Mouse (Mus musculus) granulocyte monocyte progenitor cell, adult 5-6 weeks (primary cell): ENCODE data around the gene Fgd2. TPM values are rescaled to one million over a fixed set of nuclear protein-coding genes. Genes with fewer than 3 reads are reported as not detected.

Source experiments
- ATAC-seq: replicated peaks from 2 replicates; pipeline ENCODE4 v1.8.0; 2016; ENCODE audit warnings: mild to moderate bottlenecking, moderate TSS enrichment, inconsistent platforms; ENCODE audit not compliant: poor library complexity, severe bottlenecking
- total RNA-seq, 2 experiments: library from RNA; stranded (forward) in 1 of 2; stranded (reverse) in 1 of 2; fragments of 200-712, 200-1000 nt in 1 of 2; fragments of >200 nt in 1 of 2; fragmentation: Nextera tagmentation in 1 of 2; gene quantifications; 2 replicates each; pipeline ENCODE4 v1.2.3; 2014 to 2017

The Fgd2 gene
- total RNA-seq, 2 experiments from 2014 or later, result 30.5 to 70.9 TPM

GRCm38 (mm10) chr17:29419976-29420739, 59.4 kb downstream of the Fgd2 start:
- no peak for ATAC-seq

GRCm38 (mm10) chr17:29421319-29421718, 60.6 kb downstream of the Fgd2 start:
- ATAC-seq, result no peak

- ATAC-seq, result no peak
These were observed 61.6 kb downstream of the Fgd2 start for GRCm38 (mm10) chr17:29422337-29422736.

- no peak for ATAC-seq
These were observed 62.3 kb downstream of the Fgd2 start for GRCm38 (mm10) chr17:29422912-29423504.

- ATAC-seq, result no peak
These were observed 63.3 kb downstream of the Fgd2 start for GRCm38 (mm10) chr17:29423991-29424390.

GRCm38 (mm10) chr17:29425345-29425744, 64.6 kb downstream of the Fgd2 start:
- no peak for ATAC-seq

GRCm38 (mm10) chr17:29428213-29428612, 67.5 kb downstream of the Fgd2 start:
- ATAC-seq, result no peak

GRCm38 (mm10) chr17:29428826-29429225, 68.1 kb downstream of the Fgd2 start:
- no peak for ATAC-seq

Other genes starting within 250 kb of the Fgd2 start
- 318 and 350 TPM in 2 replicates for gene Rab44, start 246.8 kb upstream of the Fgd2 start, total RNA-seq (2014; fragmentation: Nextera tagmentation)
- gene Rab44, start 246.8 kb upstream of the Fgd2 start, total RNA-seq (2017), result 315 and 369 TPM in 2 replicates
- gene Cpne5, start 122.7 kb upstream of the Fgd2 start, total RNA-seq (2014; fragmentation: Nextera tagmentation), result 5.9 and 6.3 TPM in 2 replicates
- gene Cpne5, start 122.7 kb upstream of the Fgd2 start, total RNA-seq (2017), result 1.7 and 14.3 TPM in 2 replicates
- 83.0 and 122 TPM in 2 replicates for gene Ppil1, start 96.7 kb upstream of the Fgd2 start, total RNA-seq (2014; fragmentation: Nextera tagmentation)
- gene Ppil1, start 96.7 kb upstream of the Fgd2 start, total RNA-seq (2017), result 97.1 and 107 TPM in 2 replicates
- 97.2 and 127 TPM in 2 replicates for gene BC004004, start 92.1 kb upstream of the Fgd2 start, total RNA-seq (2014; fragmentation: Nextera tagmentation)
- 67.3 and 108 TPM in 2 replicates for gene BC004004, start 92.1 kb upstream of the Fgd2 start, total RNA-seq (2017)
- gene Pi16, start 43.2 kb upstream of the Fgd2 start, total RNA-seq (2014; fragmentation: Nextera tagmentation), result 7.0 and 15.7 TPM in 2 replicates
- gene Pi16, start 43.2 kb upstream of the Fgd2 start, total RNA-seq (2017), result 9.9 and 10.8 TPM in 2 replicates
- 125 and 132 TPM in 2 replicates for gene Mtch1, start 13.0 kb upstream of the Fgd2 start, total RNA-seq (2014; fragmentation: Nextera tagmentation)
- 69.5 and 74.3 TPM in 2 replicates for gene Mtch1, start 13.0 kb upstream of the Fgd2 start, total RNA-seq (2017)
- 33.0 and 59.6 TPM in 2 replicates for gene Pim1, start 129.8 kb downstream of the Fgd2 start, total RNA-seq (2014; fragmentation: Nextera tagmentation)
- gene Pim1, start 129.8 kb downstream of the Fgd2 start, total RNA-seq (2017), result 89.9 and 94.0 TPM in 2 replicates
- 0.47 TPM in 1 of 2 replicates, not detected in the other for gene Gm17657, start 188.7 kb downstream of the Fgd2 start, total RNA-seq (2014; fragmentation: Nextera tagmentation)
- gene Gm17657, start 188.7 kb downstream of the Fgd2 start, total RNA-seq (2017), result not detected in 2 replicates
- gene Tbc1d22b, start 188.9 kb downstream of the Fgd2 start, total RNA-seq (2014; fragmentation: Nextera tagmentation), result 24.8 and 34.1 TPM in 2 replicates
- gene Tbc1d22b, start 188.9 kb downstream of the Fgd2 start, total RNA-seq (2017), result 8.3 and 10.2 TPM in 2 replicates
- gene Tmem217, start 191.5 kb downstream of the Fgd2 start, total RNA-seq (2014; fragmentation: Nextera tagmentation), result not detected in 2 replicates
- gene Tmem217, start 191.5 kb downstream of the Fgd2 start, total RNA-seq (2017), result not detected in 2 replicates